Mouse (Mus musculus): ENCODE measurements around the gene Fbxo11.
A peak's percentile ranks its signal among the peaks of the same experiment; 100 is the strongest.
"Not testable (repeated sequence)": the region's sequence is repeated elsewhere in the genome, so short reads cannot be mapped to it uniquely, and the experiment has no call there.

Fbxo11 gene

GRCm38 (mm10) chr17:87963081-87964075 is 101.7 kb downstream of the Fbxo11 start:
- DNase-seq (ENCODE audit: low read depth, low spot score): peak; percentile 72

- not testable (repeated sequence) for DNase-seq (ENCODE audit: low read depth, low spot score)
Measured at GRCm38 (mm10) chr17:87959931-87960330, 105.2 kb downstream of the Fbxo11 start.

DNA sequence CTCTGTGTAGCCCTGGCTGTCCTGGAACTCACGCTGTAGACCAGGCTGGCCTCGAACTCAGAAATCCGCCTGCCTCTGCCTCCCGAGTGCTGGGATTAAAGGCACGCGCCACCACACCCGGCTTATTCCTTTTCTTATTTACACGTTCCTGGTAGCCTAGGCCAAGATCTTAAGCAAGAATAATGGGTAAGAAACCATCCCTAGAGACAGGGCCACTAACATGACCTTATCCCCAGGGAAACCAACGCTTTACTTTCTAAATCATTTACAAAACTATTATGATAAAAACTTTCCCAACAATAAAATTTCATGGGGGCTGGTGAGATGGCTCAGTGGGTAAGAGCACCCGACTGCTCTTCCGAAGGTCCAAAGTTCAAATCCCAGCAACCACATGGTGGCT is 105.7 kb downstream of the Fbxo11 start:
- not testable (repeated sequence) for DNase-seq (ENCODE audit: low read depth, low spot score)

DNA sequence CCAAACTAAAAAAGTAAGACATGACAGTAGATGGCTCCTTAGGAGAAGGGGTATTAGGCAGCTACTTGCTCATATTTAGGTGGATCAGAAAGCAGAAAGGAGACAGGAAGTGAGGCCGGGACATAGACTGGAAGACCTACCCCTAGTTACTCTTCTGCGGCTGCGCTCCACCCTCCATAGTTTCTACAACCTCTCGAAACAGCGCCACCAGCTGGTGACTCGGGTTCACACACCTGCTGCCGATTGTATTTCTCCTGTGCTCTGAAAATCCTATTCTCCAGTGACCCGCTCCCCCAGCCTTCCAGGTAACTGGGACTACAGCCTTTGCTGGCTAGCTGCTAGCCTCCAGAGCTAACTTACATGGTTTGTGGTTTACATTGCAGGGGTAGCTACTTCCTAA is 106.8 kb downstream of the Fbxo11 start:
- DNase-seq (ENCODE audit: low read depth, low spot score): peak; percentile 85

DNA sequence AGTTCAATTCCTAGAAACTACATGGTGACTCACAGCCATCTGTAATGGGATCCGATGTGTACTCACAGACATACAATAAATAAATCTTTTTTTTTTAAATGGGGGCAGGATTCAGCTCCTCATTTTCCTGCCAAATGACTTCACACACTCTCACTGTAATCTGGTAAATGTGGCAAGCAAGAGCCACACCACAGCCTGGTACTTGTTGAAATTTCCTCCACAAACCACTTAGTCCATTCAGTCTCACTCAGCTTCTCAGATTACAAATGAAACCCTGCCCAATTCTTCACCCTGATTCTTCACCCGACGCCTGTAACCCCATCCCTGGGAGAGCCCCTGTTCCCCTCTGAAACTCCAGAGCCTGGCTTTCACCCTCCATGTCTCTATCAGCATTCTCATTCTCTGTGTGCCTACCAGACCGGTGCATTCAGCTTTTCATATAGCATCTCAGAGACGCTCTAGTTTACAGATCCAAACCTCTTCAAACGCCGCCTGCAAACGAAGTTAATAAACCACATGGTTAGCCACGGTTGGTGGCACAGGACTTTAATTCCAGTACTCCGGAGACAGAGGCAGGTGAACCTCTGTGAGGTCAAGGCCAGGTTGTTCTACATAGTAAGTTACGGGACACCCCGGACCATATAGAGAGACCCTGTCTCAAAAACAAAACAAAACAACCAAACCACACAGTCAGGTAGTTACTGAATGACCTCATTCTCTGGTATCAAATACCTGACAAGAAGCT is 107.8 kb downstream of the Fbxo11 start:
- DNase-seq (ENCODE audit: low read depth, low spot score): no peak

- DNase-seq (ENCODE audit: low read depth, low spot score): not testable (repeated sequence)
Measured at GRCm38 (mm10) chr17:87954618-87955124, 110.4 kb downstream of the Fbxo11 start.

DNA sequence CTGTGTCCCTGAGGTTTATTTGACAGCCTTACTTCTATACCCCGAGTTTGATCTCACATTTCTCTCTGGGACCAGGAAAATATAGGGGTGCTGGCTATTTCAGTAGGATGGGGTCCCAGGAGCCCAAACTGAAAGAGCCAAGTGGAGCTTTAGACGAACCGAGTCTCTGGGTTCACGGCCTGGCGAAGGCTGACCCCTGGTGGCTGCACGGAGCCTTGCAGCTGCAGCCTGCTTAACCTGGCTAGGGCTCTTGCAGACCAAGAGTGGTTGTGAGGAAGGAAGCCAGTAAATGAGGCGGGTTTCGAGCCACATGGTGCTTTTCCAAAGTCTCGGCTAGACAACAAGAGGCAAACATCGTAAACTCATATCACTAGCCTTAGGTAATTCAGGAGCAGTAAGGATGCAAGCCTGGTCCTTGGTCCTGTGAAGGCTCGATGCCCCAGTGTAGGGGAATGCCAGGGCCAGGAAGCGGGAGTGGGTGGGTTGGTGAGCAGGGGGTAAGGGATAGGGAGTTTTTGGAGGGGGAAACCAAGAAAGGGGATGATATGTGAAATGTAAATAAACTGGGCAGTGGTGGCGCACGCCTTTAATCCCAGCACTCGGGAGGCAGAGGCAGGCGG is 116.0 kb downstream of the Fbxo11 start:
- DNase-seq (ENCODE audit: low read depth, low spot score): peak; percentile 90
